Mouse (Mus musculus): Measurements from ENCODE around the gene Actl11. TPM values are rescaled to one million over a fixed set of nuclear protein-coding genes. Genes with fewer than 3 reads are reported as not detected.

The Actl11 gene
- polyA plus RNA-seq (2017; shearing (Covaris generic)) = not detected

GRCm38 (mm10) chr9:107928169-107928568 lies at the start of gene Actl11:
Gene Actl11 (plus strand): TSS chr9:107928469.

GRCm38 (mm10) chr9:107887804-107888266 lies 40.4 kb upstream of the Actl11 start, which contains the start of gene Mon1a:
Gene Mon1a (plus strand): TSS chr9:107888151.

DNA sequence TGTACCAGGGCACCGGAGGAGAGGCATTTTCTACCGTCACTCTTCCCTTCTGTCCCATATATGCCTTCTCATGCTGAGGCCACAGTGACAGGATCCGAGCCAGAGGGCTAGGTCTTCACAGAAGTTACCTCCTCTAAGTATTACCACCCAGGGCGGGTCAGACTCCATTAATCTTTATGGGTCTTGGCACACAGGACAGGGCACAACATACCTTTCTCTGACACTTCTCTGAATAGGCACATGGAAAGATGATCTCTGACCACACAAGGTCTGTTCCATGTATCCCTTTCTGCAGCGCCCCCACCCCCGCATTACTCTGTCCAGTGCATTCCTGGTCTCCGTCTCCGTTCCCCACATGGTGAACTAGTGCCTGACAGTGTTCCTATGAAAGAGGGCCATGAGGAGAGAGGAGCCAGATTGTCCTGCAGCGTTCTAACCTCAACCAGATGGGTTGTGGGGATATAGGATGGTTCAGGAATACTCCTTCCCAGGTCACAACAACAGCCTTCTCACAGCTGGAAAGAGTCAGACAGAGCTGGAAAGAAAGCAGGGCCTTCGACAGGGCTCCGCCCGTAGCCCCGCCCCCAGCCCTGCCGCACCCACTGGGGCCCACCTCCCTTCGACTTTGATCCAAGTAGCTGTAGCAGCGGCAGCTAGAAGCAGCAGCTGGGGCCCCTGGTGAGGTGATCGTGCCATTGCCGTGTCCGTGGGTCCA lies 21.9 kb upstream of the Actl11 start, which contains the start of gene Mst1r:
Gene Mst1r (plus strand): TSS at position 622 of the 715 bp plus-strand sequence.

GRCm38 (mm10) chr9:107935374-107935773 lies 7.1 kb downstream of the Actl11 start, which contains the start of gene Camkv:
Gene Camkv (plus strand): TSS chr9:107935674.

GRCm38 (mm10) chr9:107949922-107950235 lies 21.6 kb downstream of the Actl11 start, which contains the start of gene Traip:
Gene Traip (plus strand): TSS chr9:107950136.

GRCm38 (mm10) chr9:107975399-107976386 lies 47.4 kb downstream of the Actl11 start, which contains the start of gene Uba7:
Gene Uba7 (plus strand): TSS chr9:107975505.

Other genes with a start within 250 kb of the Actl11 start
- gene Gnat1, start 248.8 kb upstream of the Actl11 start, polyA plus RNA-seq (2017; shearing (Covaris generic)) = 5.7 TPM
- 0.72 TPM for gene Sema3f, start 218.0 kb upstream of the Actl11 start, polyA plus RNA-seq (2017; shearing (Covaris generic))
- gene Rbm5, start 157.5 kb upstream of the Actl11 start, polyA plus RNA-seq (2017; shearing (Covaris generic)) = 309 TPM
- gene Rbm6, start 55.2 kb upstream of the Actl11 start, polyA plus RNA-seq (2017; shearing (Covaris generic)) = 128 TPM
- 27.7 TPM for gene Mon1a, start 40.3 kb upstream of the Actl11 start, polyA plus RNA-seq (2017; shearing (Covaris generic))
- gene Mst1r, start 21.6 kb upstream of the Actl11 start, polyA plus RNA-seq (2017; shearing (Covaris generic)) = 0.25 TPM
- not detected for gene Camkv, start 7.2 kb downstream of the Actl11 start, polyA plus RNA-seq (2017; shearing (Covaris generic))
- 4.1 TPM for gene Traip, start 21.7 kb downstream of the Actl11 start, polyA plus RNA-seq (2017; shearing (Covaris generic))
- gene Uba7, start 47.0 kb downstream of the Actl11 start, polyA plus RNA-seq (2017; shearing (Covaris generic)) = 179 TPM
- not detected for gene Gm20661, start 54.6 kb downstream of the Actl11 start, polyA plus RNA-seq (2017; shearing (Covaris generic))
- gene Inka1, start 57.4 kb downstream of the Actl11 start, polyA plus RNA-seq (2017; shearing (Covaris generic)) = 1.8 TPM
- gene Cdhr4, start 64.0 kb downstream of the Actl11 start, polyA plus RNA-seq (2017; shearing (Covaris generic)) = 0.60 TPM
- not detected for gene Gm20662, start 67.9 kb downstream of the Actl11 start, polyA plus RNA-seq (2017; shearing (Covaris generic))
- gene Ip6k1, start 74.0 kb downstream of the Actl11 start, polyA plus RNA-seq (2017; shearing (Covaris generic)) = 202 TPM
- gene Gmppb, start 120.8 kb downstream of the Actl11 start, polyA plus RNA-seq (2017; shearing (Covaris generic)) = 14.5 TPM
- 0.85 TPM for gene Amigo3, start 124.7 kb downstream of the Actl11 start, polyA plus RNA-seq (2017; shearing (Covaris generic))
- 2.0 TPM for gene Mst1, start 152.0 kb downstream of the Actl11 start, polyA plus RNA-seq (2017; shearing (Covaris generic))
- 116 TPM for gene Rnf123, start 154.9 kb downstream of the Actl11 start, polyA plus RNA-seq (2017; shearing (Covaris generic))
- 71.3 TPM for gene Apeh, start 166.1 kb downstream of the Actl11 start, polyA plus RNA-seq (2017; shearing (Covaris generic))

Data from naive thymus-derived CD4-positive, alpha-beta T cell, adult 5 months (primary cell).